Mouse (Mus musculus) heart, postnatal 0 days (tissue): ENCODE measurements around the gene Fam166b. TPM values are rescaled to one million over a fixed set of nuclear protein-coding genes. Genes with fewer than 3 reads are reported as not detected.
A peak's percentile ranks its signal among the peaks of the same experiment; 100 is the strongest.

Experiments
- ATAC-seq: fragments of 200-750 bp; cut with Nextera tagmentation; 2 replicates; pipeline ENCODE4 v1.8.0; 2017; ENCODE audit warnings: low read depth, moderate number of reproducible peaks, moderate library complexity; ENCODE audit not compliant: insufficient read depth
- DNase-seq: peaks from one replicate; pipeline ENCODE4 v3.0.0-alpha.2; 2016; ENCODE audit warnings: low spot score
- H3K27ac ChIP-seq: fragments of 300-500 bp; sonication (generic); 2 replicates; pipeline ENCODE4 v1.5.1; 2014; ENCODE audit warnings: low read depth, mild to moderate bottlenecking
- H3K27me3 ChIP-seq: fragments of 300-500 bp; sonication (generic); 2 replicates; pipeline ENCODE4 v1.6.1; 2014; ENCODE audit warnings: low read length, mixed read lengths; ENCODE audit not compliant: control insufficient read depth, insufficient read depth
- H3K36me3 ChIP-seq: fragments of 300-500 bp; sonication (generic); replicated peaks from 2 replicates; pipeline ENCODE4 v1.6.1; 2014; ENCODE audit warnings: low read length, mixed read lengths; ENCODE audit not compliant: control insufficient read depth, insufficient read depth
- H3K4me1 ChIP-seq: fragments of 300-500 bp; sonication (generic); 2 replicates; pipeline ENCODE4 v1.6.1; 2014; ENCODE audit warnings: antibody characterized with exemption; ENCODE audit not compliant: control insufficient read depth, insufficient read depth
- H3K4me2 ChIP-seq: fragments of 300-500 bp; sonication (generic); 2 replicates; pipeline ENCODE4 v1.6.1; 2014; ENCODE audit warnings: low read depth, mild to moderate bottlenecking, low read length, moderate library complexity
- H3K4me3 ChIP-seq: fragments of 300-500 bp; sonication (generic); 2 replicates; pipeline ENCODE4 v1.5.1; 2014; ENCODE audit warnings: low read depth, low read length
- H3K9ac ChIP-seq: fragments of 300-500 bp; sonication (generic); replicated peaks from 2 replicates; pipeline ENCODE4 v1.6.1; 2014; ENCODE audit warnings: low read depth, low read length, mixed read lengths
- H3K9me3 ChIP-seq: fragments of 300-500 bp; sonication (generic); replicated peaks from 2 replicates; pipeline ENCODE4 v1.6.1; 2016; ENCODE audit warnings: low read length; ENCODE audit not compliant: control insufficient read depth
- CTCF ChIP-seq: IDR thresholded peaks from 2 replicates; pipeline ENCODE4 v1.5.1; 2016; ENCODE audit warnings: antibody characterized with exemption, control low read depth, low read depth
- EP300 ChIP-seq: IDR thresholded peaks from 2 replicates; pipeline ENCODE4 v1.6.1; 2016; ENCODE audit warnings: antibody characterized with exemption, low read depth
- WGBS: fragments of 180-500 bp; shearing (Covaris S2); extraction: QIAGEN DNeasy Blood & Tissue Kit; methylation state at CpG from one replicate; pipeline ENCODE4 v1.1.7; 2014; 5-methylcytosine and 5-hydroxymethylcytosine counted together
- polyA plus RNA-seq: library from polyadenylated mRNA; unstranded; fragments of >200 nt; fragmentation: Nextera tagmentation; extraction: Ambion mirVana; gene quantifications from 2 replicates; pipeline ENCODE4 v1.2.1, GENCODE M21; 2015
- total RNA-seq: library from RNA; depleted of rRNA; stranded (reverse); fragments of >200 nt; gene quantifications from 2 replicates; pipeline ENCODE4 v1.2.3, GENCODE M21; 2014; ENCODE audit warnings: low replicate concordance

Fam166b gene
- total and polyA plus RNA-seq, 2 experiments from 2014 or later: 0.14 TPM; not detected in 1

DNA sequence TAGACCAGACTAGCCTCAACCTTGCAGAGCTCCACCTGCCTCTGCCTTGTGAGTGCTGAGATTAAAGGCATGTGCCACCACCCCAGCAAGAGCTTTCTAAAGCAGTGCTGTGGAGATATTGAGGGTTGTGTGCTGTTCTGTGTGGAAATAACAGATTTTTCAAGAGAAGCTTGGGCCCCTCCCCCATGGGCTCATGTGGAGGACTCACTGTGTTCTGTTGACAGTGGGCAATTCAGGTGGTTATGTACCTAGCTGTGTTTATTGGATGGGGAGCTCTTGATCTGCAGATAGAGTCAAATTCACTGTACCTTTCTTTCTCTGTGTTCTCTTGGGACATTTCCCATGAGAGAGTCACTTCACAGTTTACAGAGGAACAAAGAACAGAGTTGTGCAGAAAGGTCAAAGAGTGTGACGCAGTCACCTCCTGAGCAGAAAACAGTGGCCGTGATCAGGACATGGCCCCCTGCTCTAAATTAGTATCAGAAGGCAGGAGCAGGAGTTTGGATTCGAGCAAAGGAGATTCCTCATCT lies 37.3 kb downstream of the Fam166b start:
- WGBS: 70% methylated on average over 3 of the region's 3 CpGs
- no peak for ATAC-seq
- no peaks in the 10 kb centered on the region for H3K9me3 ChIP-seq

DNA sequence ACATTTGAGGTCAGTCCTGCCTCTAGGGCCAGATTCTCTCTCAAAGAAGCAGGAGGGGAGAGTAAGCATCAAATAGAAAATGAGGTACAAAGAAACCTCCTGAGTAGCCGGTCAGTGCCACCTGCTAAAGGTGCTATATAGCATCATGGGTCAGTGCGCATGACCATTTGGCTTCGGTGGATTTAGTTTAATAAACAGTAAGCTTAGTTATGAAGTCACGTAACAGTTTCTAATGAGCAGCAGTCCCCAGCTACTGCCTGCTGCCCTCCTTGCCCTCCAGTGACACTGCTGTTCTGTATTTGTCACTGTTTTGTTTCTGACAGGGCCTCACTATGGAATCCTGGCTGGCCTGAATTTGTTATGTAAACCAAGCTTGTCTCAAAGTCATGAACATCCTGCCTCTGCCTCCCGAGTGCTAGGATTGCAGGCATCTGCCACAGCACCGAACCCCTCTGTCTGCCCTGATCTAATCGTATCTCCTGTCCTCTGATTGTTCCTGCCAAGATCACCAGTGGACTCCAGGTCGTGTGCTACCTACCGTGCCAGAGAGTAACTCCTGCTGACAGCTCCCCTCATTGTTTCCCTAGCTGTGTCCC lies 39.0 kb downstream of the Fam166b start:
- no peak overlapping the region for H3K9ac ChIP-seq
- no peaks in the 10 kb centered on the region for H3K9me3 ChIP-seq
- H3K4me1 ChIP-seq: peaks cover 32% of the 10 kb centered on the region
- peak overlapping the region; percentile 65 for H3K27ac ChIP-seq
- WGBS: 43% methylated on average over 9 of the region's 9 CpGs
- TF ChIP-seq EP300 (no peak), CTCF (no peak)
- ATAC-seq (no peak), DNase-seq (no peak)
- no peak overlapping the region for H3K4me3 ChIP-seq
- 0 out of 2 replicates have a peak, but pooled peaks cover 3% of the 10 kb centered on the region for H3K36me3 ChIP-seq
- no peak overlapping the region for H3K4me2 ChIP-seq
- H3K27me3 ChIP-seq: no peaks in the 10 kb centered on the region

More for the DNA sequence above, 37.3 kb downstream of the Fam166b start:
- Histone ChIP-seq H3K4me3 (no peak overlapping the region), H3K4me2 (no peak overlapping the region), H3K27ac (no peak overlapping the region), H3K4me1 (peaks cover 41% of the 10 kb centered on the region), H3K9ac (no peak overlapping the region), H3K27me3 (no peaks in the 10 kb centered on the region), H3K36me3 (0 out of 2 replicates have a peak, but pooled peaks cover 3% of the 10 kb centered on the region)
- no peak for TF ChIP-seq EP300
- no peak for TF ChIP-seq CTCF
- no peak for DNase-seq

DNA sequence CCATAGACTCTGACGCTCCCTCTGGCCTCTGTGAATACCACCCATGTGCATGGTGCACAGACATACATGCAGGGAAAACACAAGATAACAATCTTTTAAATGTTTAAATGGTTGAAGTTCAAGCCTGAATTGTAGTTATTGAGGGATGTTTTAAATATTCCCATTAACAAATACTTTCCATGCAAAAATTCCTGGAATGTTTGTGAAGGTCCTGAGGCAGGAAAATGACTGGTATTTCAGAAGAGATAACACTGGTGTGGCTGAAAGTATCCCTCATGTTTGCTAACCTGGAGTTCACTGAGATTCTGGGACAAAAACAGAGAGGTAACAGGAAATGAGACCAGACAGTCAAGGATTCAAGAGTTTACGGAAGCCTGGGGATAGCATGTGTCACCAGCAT lies 39.5 kb downstream of the Fam166b start:
- TF ChIP-seq CTCF (no peak), EP300 (no peak)
- H3K36me3 ChIP-seq: 0 out of 2 replicates have a peak, but pooled peaks cover 3% of the 10 kb centered on the region
- DNase-seq (no peak), ATAC-seq (no peak)
- no peaks in the 10 kb centered on the region for H3K27me3 ChIP-seq
- WGBS: 57% methylated on average over 2 of the region's 2 CpGs
- H3K4me1 ChIP-seq: peaks cover 30% of the 10 kb centered on the region
- no peak overlapping the region for H3K4me2 ChIP-seq
- no peaks in the 10 kb centered on the region for H3K9me3 ChIP-seq
- no peak overlapping the region for H3K4me3 ChIP-seq
- H3K27ac ChIP-seq: peak overlapping the region; percentile 65
- H3K9ac ChIP-seq: no peak overlapping the region

DNA sequence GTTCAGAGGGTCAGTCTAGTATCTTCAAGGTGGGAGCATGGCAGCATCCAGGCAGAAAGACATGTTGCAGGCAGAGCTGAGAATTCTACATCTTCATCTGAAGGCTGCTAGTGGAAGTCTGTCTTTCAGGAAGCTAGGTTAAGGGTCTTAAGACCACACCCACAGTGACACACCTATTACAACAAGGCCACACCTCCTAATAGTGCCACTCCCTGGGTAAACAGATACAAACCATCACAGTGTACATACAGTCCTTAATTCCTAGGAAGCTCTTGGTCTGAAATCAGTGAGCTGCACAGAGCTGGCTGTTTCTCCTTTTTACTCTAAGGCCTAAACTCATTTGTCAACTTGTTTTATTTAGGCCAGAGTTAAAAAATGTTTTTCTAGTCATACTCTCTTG lies 42.0 kb downstream of the Fam166b start:
- no peak overlapping the region for H3K27ac ChIP-seq
- peaks cover 27% of the 10 kb centered on the region for H3K4me1 ChIP-seq
- H3K4me2 ChIP-seq: no peak overlapping the region
- DNase-seq: no peak
- no peak overlapping the region for H3K9ac ChIP-seq
- H3K36me3 ChIP-seq: 0 out of 2 replicates have a peak, but pooled peaks cover 3% of the 10 kb centered on the region
- H3K9me3 ChIP-seq: no peaks in the 10 kb centered on the region
- no peak for ATAC-seq
- TF ChIP-seq CTCF (no peak), EP300 (no peak)
- H3K27me3 ChIP-seq: no peaks in the 10 kb centered on the region
- H3K4me3 ChIP-seq: no peak overlapping the region

DNA sequence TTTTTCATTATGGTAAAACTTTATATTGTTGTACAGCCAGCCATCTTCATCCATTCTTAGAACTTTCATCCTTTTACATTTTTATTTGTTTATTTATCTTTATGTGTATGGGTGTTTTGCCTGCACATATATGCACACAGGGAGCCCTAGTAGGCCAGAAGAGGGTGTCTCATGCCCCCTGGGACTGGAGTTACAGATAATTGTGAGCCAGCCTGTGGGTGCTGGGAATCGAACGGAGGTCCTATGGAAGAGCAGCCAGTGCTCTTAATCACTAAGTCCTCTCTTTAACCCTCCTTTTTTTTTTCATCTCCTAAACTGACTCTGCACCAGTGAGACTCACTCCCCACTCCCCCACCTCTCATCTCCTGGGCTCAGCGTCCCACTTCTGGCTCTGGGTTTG lies 44.4 kb downstream of the Fam166b start:
- 0 out of 2 replicates have a peak, but pooled peaks cover 3% of the 10 kb centered on the region for H3K36me3 ChIP-seq
- no peak overlapping the region for H3K4me2 ChIP-seq
- H3K9me3 ChIP-seq: no peaks in the 10 kb centered on the region
- H3K4me3 ChIP-seq: no peak overlapping the region
- DNase-seq (no peak), ATAC-seq (no peak)
- no peak overlapping the region for H3K27ac ChIP-seq
- TF ChIP-seq EP300 (no peak), CTCF (no peak)
- peaks cover 14% of the 10 kb centered on the region for H3K4me1 ChIP-seq
- no peak overlapping the region for H3K9ac ChIP-seq
- WGBS: 91% methylated on average over 3 of the region's 3 CpGs
- no peaks in the 10 kb centered on the region for H3K27me3 ChIP-seq

- DNase-seq (no peak), ATAC-seq (no peak)
- WGBS: 82% methylated on average over 5 of the region's 5 CpGs
- H3K9ac ChIP-seq: no peak overlapping the region
- no peaks in the 10 kb centered on the region for H3K9me3 ChIP-seq
- H3K4me2 ChIP-seq: peak overlapping the region; percentile 84; the same call in 1 of the 2 replicates
- H3K4me3 ChIP-seq: no peak overlapping the region
- TF ChIP-seq EP300 (no peak), CTCF (no peak)
- 0 out of 2 replicates have a peak, but pooled peaks cover 3% of the 10 kb centered on the region for H3K36me3 ChIP-seq
- H3K4me1 ChIP-seq: peaks cover 9% of the 10 kb centered on the region
- H3K27me3 ChIP-seq: no peaks in the 10 kb centered on the region
- H3K27ac ChIP-seq: 0 out of 2 replicates have a peak overlapping the region, but pooled peaks have one; percentile 19
Observed at GRCm38 (mm10) chr4:43384083-43384460, 44.9 kb downstream of the Fam166b start.
